Mouse (Mus musculus): ENCODE measurements at regions not wholly inside any gene's neighbourhood (a gene's known extent, or its start where the extent isn't known, plus 50 kb on each side); places are given as distances from the start of the nearest gene placed in this dataset.

GRCm38 (mm10) chr17:48870443-48870842 is 61.7 kb upstream of the Lrfn2 start:
- TF ChIP-seq GATA2 (IDR thresholded peaks at IDR 0.05; ENCODE audit: borderline replicate concordance, low read depth, low read length) (no peak), CTCF (IDR thresholded peaks at IDR 0.05; ENCODE audit: low read depth, low read length) (no peak)

Measured in G1E (cell line).